Mouse (Mus musculus) ovary, postnatal 10 days (tissue): ENCODE results near the gene Igsf9b.

Experiments used
- DNase-seq: peaks from one replicate; pipeline ENCODE4 v3.0.0; 2022; ENCODE audit warnings: low spot score

Gene Igsf9b

GRCm38 (mm10) chr9:27330374-27330773 is 31.4 kb downstream of the Igsf9b start:
- DNase-seq = no peak

GRCm38 (mm10) chr9:27331538-27331937 is 32.5 kb downstream of the Igsf9b start:
- no peak for DNase-seq

- no peak for DNase-seq
Measured at GRCm38 (mm10) chr9:27334895-27335294, 35.9 kb downstream of the Igsf9b start.

- DNase-seq = no peak
Measured at GRCm38 (mm10) chr9:27336962-27337636, 38.1 kb downstream of the Igsf9b start.

- no peak for DNase-seq
Measured at GRCm38 (mm10) chr9:27339168-27339567, 40.2 kb downstream of the Igsf9b start.

GRCm38 (mm10) chr9:27346541-27347269 is 47.7 kb downstream of the Igsf9b start:
- no peak for DNase-seq

- DNase-seq = no peak
Measured at GRCm38 (mm10) chr9:27353082-27353481, 54.1 kb downstream of the Igsf9b start.

GRCm38 (mm10) chr9:27357893-27358292 is 58.9 kb downstream of the Igsf9b start:
- DNase-seq = no peak

- no peak for DNase-seq
Measured at GRCm38 (mm10) chr9:27367231-27367630, 68.2 kb downstream of the Igsf9b start.

- DNase-seq = no peak
Measured at GRCm38 (mm10) chr9:27369108-27369507, 70.1 kb downstream of the Igsf9b start.

GRCm38 (mm10) chr9:27375746-27376145 is 76.7 kb downstream of the Igsf9b start:
- DNase-seq = no peak

- no peak for DNase-seq
Measured at GRCm38 (mm10) chr9:27386951-27387350, 87.9 kb downstream of the Igsf9b start.

- DNase-seq = no peak
Measured at GRCm38 (mm10) chr9:27396500-27396899, 97.5 kb downstream of the Igsf9b start, which contains the start of gene Spata19. Gene Spata19 (plus strand): TSS chr9:27396800.

GRCm38 (mm10) chr9:27401169-27401568 is 102.2 kb downstream of the Igsf9b start:
- DNase-seq = no peak
